Mouse (Mus musculus) MEL (cell line): ENCODE results near the gene Acer1. TPM values are rescaled to one million over a fixed set of nuclear protein-coding genes. Genes with fewer than 3 reads are reported as not detected.

Source experiments
- DNase-seq: peaks from one replicate; pipeline ENCODE4 v3.0.0; 2011; ENCODE audit warnings: low read depth, low spot score
- H3K27ac ChIP-seq: 2 replicates; pipeline ENCODE4 v1.5.1; 2012; ENCODE audit warnings: low read depth, mild to moderate bottlenecking, control low read depth, low read length, moderate library complexity; ENCODE audit not compliant: control insufficient read depth
- H3K27me3 ChIP-seq, 2 experiments: fragments of 150-350 bp in 1 of 2; sonication (generic) in 1 of 2; 2 replicates each; pipeline ENCODE4 v1.6.1; 2012; ENCODE audit warnings: low read length in 2 of 2, mild to moderate bottlenecking in 2 of 2, improper control_type of control experiment in 1 of 2, moderate library complexity in 1 of 2; ENCODE audit not compliant: insufficient read depth in 2 of 2, control insufficient read depth in 1 of 2
- H3K36me3 ChIP-seq, 2 experiments: 2 replicates each; pipeline ENCODE4 v1.6.1; 2012 to 2014; ENCODE audit warnings: low read length in 2 of 2, improper control_type of control experiment in 1 of 2, inconsistent platforms in 1 of 2, mild to moderate bottlenecking in 1 of 2; ENCODE audit not compliant: insufficient read depth in 2 of 2, control insufficient read depth in 1 of 2
- H3K4me1 ChIP-seq, 2 experiments: fragments of 150-350 bp in 1 of 2; sonication (generic) in 1 of 2; 2 replicates each; pipeline ENCODE4 v1.6.1; 2012; ENCODE audit warnings: low read length in 2 of 2, improper control_type of control experiment in 1 of 2, mild to moderate bottlenecking in 1 of 2; ENCODE audit not compliant: insufficient read depth in 2 of 2, control insufficient read depth in 1 of 2
- H3K4me3 ChIP-seq, 2 experiments: fragments of 150-350 bp in 1 of 2; sonication (generic) in 1 of 2; 2 replicates each; pipeline ENCODE4 v1.5.1; 2012; ENCODE audit warnings: low read depth in 2 of 2, low read length in 2 of 2, mild to moderate bottlenecking in 2 of 2, moderate library complexity in 2 of 2, control low read depth in 1 of 2, improper control_type of control experiment in 1 of 2; ENCODE audit not compliant: control insufficient read depth in 1 of 2, insufficient read depth in 1 of 2
- H3K79me2 ChIP-seq: 2 replicates; pipeline ENCODE4 v1.6.1; 2012; ENCODE audit warnings: mild to moderate bottlenecking, low read length, moderate library complexity; ENCODE audit not compliant: control insufficient read depth, poor library complexity, insufficient read depth
- H3K9ac ChIP-seq: 2 replicates; pipeline ENCODE4 v1.6.1; 2012; ENCODE audit warnings: low read depth, mild to moderate bottlenecking, control low read depth, low read length, moderate library complexity; ENCODE audit not compliant: control insufficient read depth, poor library complexity, severe bottlenecking
- H3K9me3 ChIP-seq: fragments of 150-350 bp; sonication (generic); replicated peaks from 2 replicates; pipeline ENCODE4 v1.6.1; 2012; ENCODE audit warnings: mild to moderate bottlenecking, low read length, improper control_type of control experiment, moderate library complexity; ENCODE audit not compliant: insufficient read depth
- CTCF ChIP-seq, 3 experiments: IDR thresholded peaks in 2 of 3; conservative IDR thresholded peaks in 1 of 3; 2 replicates each; pipeline ENCODE4 v1.5.1; 2011 to 2012; ENCODE audit warnings: low read length in 3 of 3, low read depth in 2 of 3, mild to moderate bottlenecking in 2 of 3, improper control_type of control experiment in 1 of 3, inconsistent platforms in 1 of 3, mixed read lengths in 1 of 3, moderate library complexity in 1 of 3; ENCODE audit not compliant: control insufficient read depth in 1 of 3, insufficient read depth in 1 of 3, poor library complexity in 1 of 3, severe bottlenecking in 1 of 3
- E2F4 ChIP-seq: IDR thresholded peaks from 2 replicates; pipeline ENCODE4 v1.6.1; 2011; ENCODE audit warnings: low read depth, low read length, improper control_type of control experiment, borderline replicate concordance
- ELF1 ChIP-seq: IDR thresholded peaks from 2 replicates; pipeline ENCODE4 v1.6.1; 2014; ENCODE audit warnings: low read depth, mild to moderate bottlenecking, inconsistent platforms, low read length, improper control_type of control experiment, moderate library complexity
- HCFC1 ChIP-seq: IDR thresholded peaks from 2 replicates; pipeline ENCODE4 v1.6.1; 2012; ENCODE audit warnings: low read depth, mild to moderate bottlenecking, inconsistent platforms, low read length, improper control_type of control experiment, moderate library complexity
- KAT2A ChIP-seq: conservative IDR thresholded peaks from 2 replicates; pipeline ENCODE4 v1.6.1; 2012; ENCODE audit warnings: low read depth, low read length, improper control_type of control experiment, inconsistent platforms
- MAFK ChIP-seq: IDR thresholded peaks from 2 replicates; pipeline ENCODE4 v1.6.1; 2011; ENCODE audit warnings: low read depth, mild to moderate bottlenecking, low read length, improper control_type of control experiment, borderline replicate concordance
- MXI1 ChIP-seq: IDR thresholded peaks from 2 replicates; pipeline ENCODE4 v1.6.1; 2011; ENCODE audit warnings: mild to moderate bottlenecking, low read depth, low read length, improper control_type of control experiment
- MYB ChIP-seq: IDR thresholded peaks from 2 replicates; pipeline ENCODE4 v1.6.1; 2011; ENCODE audit warnings: mild to moderate bottlenecking, low read depth, low read length, improper control_type of control experiment
- NRF1 ChIP-seq: IDR thresholded peaks from 2 replicates; pipeline ENCODE4 v1.6.1; 2014; ENCODE audit warnings: low read depth, mild to moderate bottlenecking, inconsistent platforms, low read length, improper control_type of control experiment, moderate library complexity; ENCODE audit not compliant: poor library complexity, insufficient read depth, severe bottlenecking
- POLR2AphosphoS5 ChIP-seq: IDR thresholded peaks from 2 replicates; pipeline ENCODE4 v1.6.1; 2012; ENCODE audit warnings: low read depth, borderline replicate concordance, mild to moderate bottlenecking, inconsistent platforms, low read length, moderate library complexity, mixed read lengths
- RCOR1 ChIP-seq: IDR thresholded peaks from 2 replicates; pipeline ENCODE4 v1.6.1; 2012; ENCODE audit warnings: low read depth, mild to moderate bottlenecking, inconsistent platforms, low read length, improper control_type of control experiment
- SMC3 ChIP-seq: IDR thresholded peaks from 2 replicates; pipeline ENCODE4 v1.6.1; 2011; ENCODE audit warnings: low read depth, low read length, improper control_type of control experiment
- TBP ChIP-seq: IDR thresholded peaks from 2 replicates; pipeline ENCODE4 v1.8.0; 2011; ENCODE audit warnings: low read depth, low read length, improper control_type of control experiment
- TCF12 ChIP-seq: IDR thresholded peaks from 2 replicates; pipeline ENCODE4 v1.6.1; 2014; ENCODE audit warnings: low read depth, mild to moderate bottlenecking, inconsistent platforms, low read length, improper control_type of control experiment, moderate library complexity
- UBTF ChIP-seq: IDR thresholded peaks from 2 replicates; pipeline ENCODE4 v1.6.1; 2012; ENCODE audit warnings: low read depth, mild to moderate bottlenecking, inconsistent platforms, low read length, improper control_type of control experiment, moderate library complexity, borderline replicate concordance; ENCODE audit not compliant: insufficient read depth
- ZC3H11A ChIP-seq: IDR thresholded peaks from 2 replicates; pipeline ENCODE4 v1.6.1; 2012; ENCODE audit warnings: low read depth, mild to moderate bottlenecking, inconsistent platforms, low read length, improper control_type of control experiment
- ZKSCAN1 ChIP-seq: IDR thresholded peaks from 2 replicates; pipeline ENCODE4 v1.6.1; 2012; ENCODE audit warnings: low read depth, mild to moderate bottlenecking, inconsistent platforms, low read length, improper control_type of control experiment, moderate library complexity
- ZNF384 ChIP-seq: IDR thresholded peaks from 2 replicates; pipeline ENCODE4 v1.6.1; 2012; ENCODE audit warnings: low read depth, mild to moderate bottlenecking, inconsistent platforms, low read length, improper control_type of control experiment
- polyA plus RNA-seq, 2 experiments: library from polyadenylated mRNA; stranded (reverse) in 1 of 2; unstranded in 1 of 2; fragments of >175 nt in 1 of 2; fragments of >200 nt in 1 of 2; gene quantifications; 2 replicates each; pipeline versions ENCODE4 v1.2.1 to v1.2.4; 2012; ENCODE audit warnings: low replicate concordance in 2 of 2, low read depth in 1 of 2; ENCODE audit not compliant: insufficient read length in 2 of 2, insufficient read depth in 1 of 2, missing spikeins in 1 of 2
- total RNA-seq: library from RNA; depleted of rRNA; stranded (reverse); fragments of 300-350 nt; gene quantifications from 2 replicates; pipeline ENCODE4 v1.2.3, GENCODE M21; 2012

Acer1 gene
- total and polyA plus RNA-seq, 3 experiments, result 0.03 TPM; not detected in 2

- H3K9me3 ChIP-seq, result no peaks in the 10 kb centered on the region
- H3K27ac ChIP-seq, result no peak overlapping the region
- no peak overlapping the region for H3K4me3 ChIP-seq
- peaks cover 0 to 4% of the 10 kb centered on the region in 2 experiments; a peak in 2 of 4 replicates for H3K36me3 ChIP-seq
- no peak for DNase-seq
- TF ChIP-seq ELF1 (no peak), UBTF (no peak), RCOR1 (no peak), ZKSCAN1 (no peak), NRF1 (no peak), MYB (no peak), HCFC1 (no peak), ZNF384 (no peak), SMC3 (no peak), TBP (no peak), MXI1 (no peak), MAFK (no peak), POLR2AphosphoS5 (no peak), KAT2A (no peak), CTCF (IDR thresholded peaks at IDR 0.05 in 2 of 3, conservative IDR thresholded peaks at IDR 0.05 in 1 of 3; ENCODE audit: control insufficient read depth in 1 of 3, insufficient read depth in 1 of 3, low read depth in 2 of 3, low read length in 3 of 3, poor library complexity in 1 of 3, severe bottlenecking in 1 of 3) (no peak), ZC3H11A (no peak), TCF12 (no peak)
- no peaks in the 10 kb centered on the region for H3K79me2 ChIP-seq
- H3K4me1 ChIP-seq, result no peaks in the 10 kb centered on the region
- H3K9ac ChIP-seq, result no peak overlapping the region
- no peaks in the 10 kb centered on the region for H3K27me3 ChIP-seq
These were observed 74.0 kb downstream of the Acer1 start for GRCm38 (mm10) chr17:56907887-56908286.

GRCm38 (mm10) chr17:56907096-56907495, 74.8 kb downstream of the Acer1 start:
- no peaks in the 10 kb centered on the region for H3K4me1 ChIP-seq
- H3K4me3 ChIP-seq, result no peak overlapping the region
- peaks cover 0 to 2% of the 10 kb centered on the region in 2 experiments; a peak in 2 of 4 replicates for H3K36me3 ChIP-seq
- H3K9me3 ChIP-seq, result no peaks in the 10 kb centered on the region
- H3K27me3 ChIP-seq, result no peaks in the 10 kb centered on the region
- no peaks in the 10 kb centered on the region for H3K79me2 ChIP-seq
- TF ChIP-seq CTCF (IDR thresholded peaks at IDR 0.05 in 2 of 3, conservative IDR thresholded peaks at IDR 0.05 in 1 of 3; ENCODE audit: control insufficient read depth in 1 of 3, insufficient read depth in 1 of 3, low read depth in 2 of 3, low read length in 3 of 3, poor library complexity in 1 of 3, severe bottlenecking in 1 of 3) (no peak), E2F4 (no peak), ZC3H11A (no peak)
- TF ChIP-seq, all 39 proteins: peak for 0
- H3K9ac ChIP-seq, result no peak overlapping the region
- DNase-seq, result no peak
- no peak overlapping the region for H3K27ac ChIP-seq
